Mouse (Mus musculus): ENCODE measurements around the gene Dhx16. TPM values are rescaled to one million over a fixed set of nuclear protein-coding genes. Genes with fewer than 3 reads are reported as not detected.

Gene Dhx16
- polyA plus RNA-seq, 1 experiment from 2014 or later, result 30.7 TPM

DNA sequence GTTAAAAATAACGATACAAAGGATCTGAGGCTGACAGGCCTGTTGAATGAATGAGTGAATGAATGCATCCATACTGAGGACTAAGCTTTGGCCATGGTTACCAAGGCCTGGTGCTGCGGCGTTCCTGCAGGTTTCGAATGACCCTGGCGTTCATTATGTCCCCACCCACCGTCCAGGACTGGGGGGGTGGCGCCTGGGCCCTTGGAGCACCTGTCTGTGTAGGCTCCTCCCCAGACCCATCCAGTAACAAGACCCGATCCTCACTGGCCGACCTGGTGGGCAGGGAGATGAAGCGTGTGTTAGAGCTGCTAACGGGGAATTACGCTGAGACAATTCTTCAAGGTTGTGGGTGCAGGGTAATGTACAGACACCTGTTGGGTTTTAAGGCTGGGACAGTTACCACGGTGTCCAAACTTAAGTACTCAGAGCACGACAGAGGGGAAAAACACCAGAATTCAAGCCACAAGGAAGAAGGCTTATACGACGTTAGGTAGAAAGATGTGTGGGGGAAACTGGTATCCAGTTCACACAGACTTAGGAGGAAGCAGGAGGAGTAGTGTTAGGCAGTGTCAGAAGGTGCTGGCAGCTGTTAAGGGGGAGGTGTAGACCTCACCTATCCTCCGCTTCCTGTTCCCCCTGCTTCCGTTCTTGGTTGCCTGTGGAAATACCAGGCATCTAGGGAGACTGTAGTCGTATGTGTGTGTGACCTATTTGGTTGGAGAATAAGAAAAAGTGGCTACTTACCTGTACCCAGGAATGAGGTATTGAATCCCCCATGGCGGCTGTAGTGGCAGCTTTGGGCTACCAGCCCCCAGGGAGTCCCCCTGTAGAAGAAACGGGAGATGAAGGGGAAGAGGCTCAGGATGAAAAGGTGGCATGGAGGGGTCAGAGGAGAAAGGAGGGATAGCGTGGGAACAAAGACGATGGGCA is 18.3 kb downstream of the Dhx16 start:
- H3K9ac ChIP-seq (replicated peaks; ENCODE audit: low read length), result peak overlapping the region; percentile 27; the same call in 1 of the 2 replicates
- ATAC-seq (ENCODE audit: low FRiP score, low TSS enrichment) (peak; percentile 36), DNase-seq (no peak)
- H3K4me2 ChIP-seq (ENCODE audit: low read length), result peak overlapping the region; percentile 100
- whole genome bisulfite sequencing, result 49% methylated on average over 23 of the region's 23 CpGs
- H3K4me1 ChIP-seq (ENCODE audit: control insufficient read depth, insufficient read depth, low read length), result peaks cover 12% of the 10 kb centered on the region; the same call in 1 of the 2 replicates
- H3K27ac ChIP-seq (replicated peaks; ENCODE audit: low read depth, low read length), result peak overlapping the region; percentile 97
- no peaks in the 10 kb centered on the region for H3K27me3 ChIP-seq (ENCODE audit: control insufficient read depth, insufficient read depth, low read length)
- H3K4me3 ChIP-seq (replicated peaks; ENCODE audit: low read depth, low read length), result peak overlapping the region; percentile 82
- no peaks in the 10 kb centered on the region for H3K9me3 ChIP-seq (ENCODE audit: control insufficient read depth, low read length)
- peaks cover 70% of the 10 kb centered on the region for H3K36me3 ChIP-seq (ENCODE audit: control insufficient read depth, insufficient read depth, low read length)

DNA sequence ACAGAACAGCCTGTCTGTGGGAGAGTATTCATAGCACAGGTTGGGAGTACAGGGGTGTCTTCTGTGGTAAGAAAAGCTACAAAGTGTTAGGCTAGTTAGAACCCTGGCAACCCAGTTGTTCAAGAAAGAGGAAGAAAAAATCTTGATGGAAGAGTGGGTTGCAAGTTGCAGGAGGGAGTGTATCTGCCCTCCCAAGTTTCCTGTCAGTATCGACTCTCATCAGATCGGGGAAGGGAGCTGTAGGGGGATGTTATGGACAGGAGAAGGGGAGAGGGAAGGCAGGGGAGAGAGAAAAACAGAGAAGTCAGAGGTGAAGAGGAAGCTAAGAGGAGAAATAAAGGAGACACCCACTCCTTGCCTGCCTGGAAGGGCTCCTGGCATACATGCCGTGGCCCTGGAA is 21.0 kb downstream of the Dhx16 start:
- no peak for DNase-seq
- no peak for ATAC-seq (ENCODE audit: low FRiP score, low TSS enrichment)
- peaks cover 79% of the 10 kb centered on the region for H3K36me3 ChIP-seq (ENCODE audit: control insufficient read depth, insufficient read depth, low read length)
- no peak overlapping the region for H3K4me2 ChIP-seq (ENCODE audit: low read length)
- H3K27ac ChIP-seq (replicated peaks; ENCODE audit: low read depth, low read length), result no peak overlapping the region
- no peak overlapping the region for H3K9ac ChIP-seq (replicated peaks; ENCODE audit: low read length)
- H3K4me1 ChIP-seq (ENCODE audit: control insufficient read depth, insufficient read depth, low read length), result peaks cover 12% of the 10 kb centered on the region; the same call in 1 of the 2 replicates
- H3K9me3 ChIP-seq (ENCODE audit: control insufficient read depth, low read length), result no peaks in the 10 kb centered on the region
- no peaks in the 10 kb centered on the region for H3K27me3 ChIP-seq (ENCODE audit: control insufficient read depth, insufficient read depth, low read length)
- no peak overlapping the region for H3K4me3 ChIP-seq (replicated peaks; ENCODE audit: low read depth, low read length)
- 96% methylated on average over 3 of the region's 3 CpGs for WGBS

DNA sequence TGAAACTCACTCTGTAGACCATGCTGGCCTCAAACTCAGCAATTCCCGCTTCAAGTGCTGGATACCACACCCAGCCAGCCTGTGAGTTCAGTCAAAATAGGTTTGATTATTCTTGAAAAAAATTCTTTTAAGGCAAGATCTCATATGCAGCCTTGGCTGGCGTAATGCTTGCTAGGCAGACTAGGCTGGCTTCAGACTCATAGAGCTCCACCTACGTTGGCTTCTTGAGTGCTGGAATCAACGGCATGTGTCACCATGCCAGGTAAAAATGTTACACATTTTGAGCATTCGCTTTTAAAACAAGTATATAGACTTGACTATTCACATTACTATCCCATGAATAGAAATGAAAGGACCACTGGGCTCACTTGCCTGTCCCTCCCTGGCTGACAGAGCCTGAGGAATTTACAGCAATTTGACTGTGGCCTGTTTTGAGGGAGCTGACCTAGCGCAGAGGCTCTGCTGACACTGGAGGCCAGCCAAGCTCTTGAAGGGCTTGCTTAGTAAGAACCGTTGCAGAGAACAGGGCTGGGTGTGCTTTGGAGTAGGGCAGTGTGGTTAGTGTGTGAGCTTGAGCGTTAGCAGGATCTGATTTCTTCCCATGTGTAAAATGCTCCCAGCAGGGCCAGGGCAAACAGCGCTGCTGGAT is 23.8 kb downstream of the Dhx16 start:
- Histone ChIP-seq H3K27me3 (ENCODE audit: control insufficient read depth, insufficient read depth, low read length) (no peaks in the 10 kb centered on the region), H3K4me1 (ENCODE audit: control insufficient read depth, insufficient read depth, low read length) (peaks cover 7% of the 10 kb centered on the region), H3K9me3 (ENCODE audit: control insufficient read depth, low read length) (no peaks in the 10 kb centered on the region), H3K4me3 (replicated peaks; ENCODE audit: low read depth, low read length) (no peak overlapping the region), H3K9ac (replicated peaks; ENCODE audit: low read length) (no peak overlapping the region), H3K27ac (replicated peaks; ENCODE audit: low read depth, low read length) (no peak overlapping the region), H3K4me2 (ENCODE audit: low read length) (no peak overlapping the region), H3K36me3 (ENCODE audit: control insufficient read depth, insufficient read depth, low read length) (peaks cover 96% of the 10 kb centered on the region)
- ATAC-seq (ENCODE audit: low FRiP score, low TSS enrichment) (no peak), DNase-seq (no peak)
- WGBS, result 96% methylated on average over 9 of the region's 9 CpGs

DNA sequence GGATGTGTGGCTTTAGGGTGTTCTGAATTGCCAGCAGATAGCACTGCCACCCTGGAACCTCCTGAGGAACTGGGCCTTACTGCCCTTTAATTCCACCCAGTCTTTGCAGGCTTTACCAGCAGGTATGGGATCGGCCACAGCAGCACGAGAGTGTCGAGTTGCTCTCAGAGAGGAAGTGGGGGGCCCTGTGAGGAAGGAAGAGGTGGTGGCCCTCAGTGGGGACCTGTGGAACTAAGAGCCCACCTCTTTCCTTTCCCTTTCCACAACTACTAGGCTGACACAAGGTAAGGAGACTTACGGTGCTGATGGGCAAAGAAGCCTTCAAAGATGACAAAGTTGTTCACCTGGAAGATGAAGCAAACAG is 24.4 kb downstream of the Dhx16 start:
- DNase-seq (no peak), ATAC-seq (ENCODE audit: low FRiP score, low TSS enrichment) (no peak)
- H3K4me3 ChIP-seq (replicated peaks; ENCODE audit: low read depth, low read length), result 0 out of 2 replicates have a peak overlapping the region, but pooled peaks have one; percentile 8
- H3K27ac ChIP-seq (replicated peaks; ENCODE audit: low read depth, low read length), result no peak overlapping the region
- no peak overlapping the region for H3K9ac ChIP-seq (replicated peaks; ENCODE audit: low read length)
- 89% methylated on average over 4 of the region's 4 CpGs for WGBS
- H3K4me1 ChIP-seq (ENCODE audit: control insufficient read depth, insufficient read depth, low read length), result peaks cover 12% of the 10 kb centered on the region
- no peaks in the 10 kb centered on the region for H3K27me3 ChIP-seq (ENCODE audit: control insufficient read depth, insufficient read depth, low read length)
- no peak overlapping the region for H3K4me2 ChIP-seq (ENCODE audit: low read length)
- H3K36me3 ChIP-seq (ENCODE audit: control insufficient read depth, insufficient read depth, low read length), result peaks cover 94% of the 10 kb centered on the region
- no peaks in the 10 kb centered on the region for H3K9me3 ChIP-seq (ENCODE audit: control insufficient read depth, low read length)

DNA sequence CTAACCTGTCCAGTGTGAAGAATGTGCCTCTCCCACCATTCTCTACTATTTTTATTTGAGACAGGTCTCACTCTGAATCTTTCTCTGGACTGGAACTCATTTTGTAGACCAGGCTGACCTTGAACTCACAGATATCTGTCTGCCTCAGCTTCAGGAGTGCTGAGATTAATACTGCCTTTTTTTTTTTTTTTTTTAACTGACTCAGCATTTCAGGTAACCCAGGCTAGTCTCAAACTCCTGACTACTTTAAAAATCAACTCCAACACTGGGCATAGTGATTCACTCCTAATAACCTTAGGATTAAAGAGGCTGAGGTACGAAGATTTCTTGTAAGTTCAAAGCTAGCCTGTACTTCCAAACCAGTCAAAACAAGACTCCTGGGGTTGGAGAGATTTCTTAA is 26.0 kb downstream of the Dhx16 start:
- H3K9me3 ChIP-seq (ENCODE audit: control insufficient read depth, low read length), result no peaks in the 10 kb centered on the region
- no peaks in the 10 kb centered on the region for H3K27me3 ChIP-seq (ENCODE audit: control insufficient read depth, insufficient read depth, low read length)
- 94% methylated on average over 1 of the region's 1 CpGs for WGBS
- no peak overlapping the region for H3K27ac ChIP-seq (replicated peaks; ENCODE audit: low read depth, low read length)
- no peak overlapping the region for H3K4me2 ChIP-seq (ENCODE audit: low read length)
- H3K9ac ChIP-seq (replicated peaks; ENCODE audit: low read length), result no peak overlapping the region
- peaks cover 16% of the 10 kb centered on the region for H3K4me1 ChIP-seq (ENCODE audit: control insufficient read depth, insufficient read depth, low read length)
- H3K4me3 ChIP-seq (replicated peaks; ENCODE audit: low read depth, low read length), result no peak overlapping the region
- ATAC-seq (ENCODE audit: low FRiP score, low TSS enrichment) (no peak), DNase-seq (no peak)
- H3K36me3 ChIP-seq (ENCODE audit: control insufficient read depth, insufficient read depth, low read length), result peaks cover 78% of the 10 kb centered on the region

DNA sequence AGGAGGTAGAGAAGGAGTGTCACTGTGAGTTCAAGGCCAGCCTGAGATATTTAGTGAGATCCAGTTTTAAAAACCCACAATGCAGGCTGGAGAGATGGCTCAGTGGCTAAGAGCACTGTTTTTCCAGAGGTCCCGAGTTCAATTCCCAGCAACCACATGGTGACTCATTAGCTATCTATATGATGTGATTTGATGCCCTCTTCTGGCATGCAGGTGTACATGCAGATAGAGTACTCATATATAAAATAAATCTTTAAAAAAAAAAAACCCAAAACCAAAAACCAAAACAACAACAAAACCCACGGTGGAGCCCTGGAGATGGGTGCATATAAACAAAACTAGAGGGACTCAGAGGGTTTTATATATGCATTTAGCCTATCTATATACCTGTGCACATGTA is 28.0 kb downstream of the Dhx16 start:
- Histone ChIP-seq H3K9ac (replicated peaks; ENCODE audit: low read length) (no peak overlapping the region), H3K36me3 (ENCODE audit: control insufficient read depth, insufficient read depth, low read length) (peaks cover 60% of the 10 kb centered on the region)
- WGBS, result 82% methylated on average over 2 of the region's 2 CpGs

DNA sequence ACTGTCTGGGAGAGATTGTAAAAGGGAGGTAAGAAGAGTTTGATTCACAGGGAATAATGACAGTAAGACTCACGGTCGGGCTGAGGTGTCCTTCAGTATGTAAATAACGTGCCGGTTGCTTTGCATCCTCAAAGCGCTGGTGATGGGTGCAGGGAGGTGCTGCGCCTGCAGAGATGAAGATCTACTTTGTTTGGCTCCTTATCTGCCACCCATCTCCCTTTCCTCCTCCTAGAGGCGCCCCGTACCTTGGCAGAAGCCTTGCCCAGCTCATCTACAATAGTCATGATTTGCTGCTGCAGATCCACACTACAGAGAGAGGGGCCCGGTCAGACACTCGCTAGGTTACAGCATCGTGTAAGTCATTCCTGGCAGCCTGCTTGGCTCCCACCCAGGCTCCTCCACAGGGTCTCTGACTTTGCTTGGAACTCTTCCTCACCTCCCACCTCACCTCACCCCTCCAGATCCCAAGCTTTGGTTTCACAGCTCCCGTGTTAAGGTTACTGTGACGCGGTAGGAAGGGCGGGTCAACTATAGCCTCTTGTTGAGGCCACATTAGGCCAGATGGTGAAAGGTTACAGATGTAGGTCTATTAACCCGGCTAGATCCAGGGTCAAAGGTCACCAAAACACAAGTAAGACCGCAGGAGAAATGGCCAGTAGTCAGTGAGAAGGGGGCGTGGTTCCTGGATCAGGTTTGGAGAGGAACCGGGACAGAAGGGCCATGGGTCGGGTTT is 29.7 kb downstream of the Dhx16 start:
- H3K4me3 ChIP-seq (replicated peaks; ENCODE audit: low read depth, low read length), result peak overlapping the region; percentile 77
- H3K36me3 ChIP-seq (ENCODE audit: control insufficient read depth, insufficient read depth, low read length), result peaks cover 56% of the 10 kb centered on the region
- peak overlapping the region; percentile 81 for H3K9ac ChIP-seq (replicated peaks; ENCODE audit: low read length)
- WGBS, result 23% methylated on average over 20 of the region's 20 CpGs
- ATAC-seq (ENCODE audit: low FRiP score, low TSS enrichment) (peak; percentile 51; the same call in 1 of the 2 replicates), DNase-seq (no peak)
- H3K27me3 ChIP-seq (ENCODE audit: control insufficient read depth, insufficient read depth, low read length), result no peaks in the 10 kb centered on the region
- H3K9me3 ChIP-seq (ENCODE audit: control insufficient read depth, low read length), result no peaks in the 10 kb centered on the region
- H3K4me1 ChIP-seq (ENCODE audit: control insufficient read depth, insufficient read depth, low read length), result peaks cover 16% of the 10 kb centered on the region
- H3K27ac ChIP-seq (replicated peaks; ENCODE audit: low read depth, low read length), result peak overlapping the region; percentile 84
- peak overlapping the region; percentile 87 for H3K4me2 ChIP-seq (ENCODE audit: low read length)

More for the DNA sequence above, 28.0 kb downstream of the Dhx16 start:
- Histone ChIP-seq H3K9me3 (ENCODE audit: control insufficient read depth, low read length) (no peaks in the 10 kb centered on the region), H3K27ac (replicated peaks; ENCODE audit: low read depth, low read length) (no peak overlapping the region), H3K27me3 (ENCODE audit: control insufficient read depth, insufficient read depth, low read length) (no peaks in the 10 kb centered on the region), H3K4me2 (ENCODE audit: low read length) (peak overlapping the region; percentile 87), H3K4me3 (replicated peaks; ENCODE audit: low read depth, low read length) (no peak overlapping the region), H3K4me1 (ENCODE audit: control insufficient read depth, insufficient read depth, low read length) (peaks cover 16% of the 10 kb centered on the region)
- no peak for ATAC-seq (ENCODE audit: low FRiP score, low TSS enrichment)
- no peak for DNase-seq

DNA sequence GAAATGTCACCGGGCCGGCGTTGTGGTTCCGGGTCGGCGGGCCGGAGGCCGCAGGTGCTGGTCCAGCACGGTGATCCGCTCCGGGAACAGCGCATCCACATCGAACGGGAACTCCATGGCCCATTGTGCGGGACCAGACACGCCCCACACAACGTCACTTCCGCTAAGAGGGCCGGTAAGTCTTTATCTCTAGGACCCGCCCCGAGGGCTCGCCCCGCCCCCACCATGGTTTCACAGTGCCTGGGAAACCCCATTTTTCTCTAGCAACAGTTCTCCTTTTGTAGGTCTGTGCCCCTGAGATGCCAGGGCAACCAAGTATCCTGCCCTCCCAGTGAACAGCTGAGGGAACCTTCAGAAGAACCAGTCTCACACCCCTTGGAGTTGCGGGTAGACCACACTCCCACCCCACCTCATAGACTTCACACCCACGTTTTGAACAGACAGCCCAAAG is 30.3 kb downstream of the Dhx16 start, which contains the start of gene Atat1:
Gene Atat1, minus strand, starts transcription at position 157 of the 451 bp plus-strand sequence.
- no peaks in the 10 kb centered on the region for H3K27me3 ChIP-seq (ENCODE audit: control insufficient read depth, insufficient read depth, low read length)
- H3K9me3 ChIP-seq (ENCODE audit: control insufficient read depth, low read length), result no peaks in the 10 kb centered on the region
- peak within 1 kb of the TSS; percentile 81 for H3K9ac ChIP-seq (replicated peaks; ENCODE audit: low read length)
- H3K4me3 ChIP-seq (replicated peaks; ENCODE audit: low read depth, low read length), result peak within 1 kb of the TSS; percentile 77
- 4% methylated on average over 25 of the region's 25 CpGs for WGBS
- H3K27ac ChIP-seq (replicated peaks; ENCODE audit: low read depth, low read length), result peak within 1 kb of the TSS; percentile 84
- H3K36me3 ChIP-seq (ENCODE audit: control insufficient read depth, insufficient read depth, low read length), result peaks cover 50% of the 10 kb centered on the region
- H3K4me2 ChIP-seq (ENCODE audit: low read length), result peak within 1 kb of the TSS; percentile 87
- peaks cover 16% of the 10 kb centered on the region for H3K4me1 ChIP-seq (ENCODE audit: control insufficient read depth, insufficient read depth, low read length)
- ATAC-seq (ENCODE audit: low FRiP score, low TSS enrichment) (peak; percentile 91), DNase-seq (peak; percentile 97)
